Mouse (Mus musculus): ENCODE data around the gene Btn1a1. TPM values are rescaled to one million over a fixed set of nuclear protein-coding genes. Genes with fewer than 3 reads are reported as not detected.

Btn1a1 gene
- polyA plus RNA-seq, 1 experiment: 0.06 TPM

DNA sequence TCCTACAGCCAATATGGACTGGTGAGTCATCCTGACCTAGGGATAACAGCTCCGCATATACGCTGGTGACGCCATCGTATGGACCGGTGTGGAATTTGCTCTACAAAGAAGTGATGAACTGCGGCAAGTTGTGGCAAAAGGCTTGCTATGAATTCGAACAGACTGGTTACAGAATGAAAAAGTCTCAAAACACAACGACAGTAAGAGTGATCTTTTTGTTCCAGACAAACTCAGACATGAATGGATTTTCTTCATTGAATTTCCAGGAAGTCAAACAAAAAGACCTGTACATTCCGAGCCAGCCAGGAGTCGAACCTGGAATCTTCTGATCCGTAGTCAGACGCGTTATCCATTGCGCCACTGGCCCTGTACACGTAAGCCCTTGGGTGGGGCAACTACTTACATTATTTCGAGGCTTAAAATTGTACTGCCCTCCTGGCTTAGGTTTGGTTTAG lies 19.2 kb downstream of the Btn1a1 start:
- TF ChIP-seq POLR2A (IDR thresholded peaks at IDR 0.05; ENCODE audit: extremely low read depth, insufficient read depth, low read length) (no peak), CTCF (IDR thresholded peaks at IDR 0.05; ENCODE audit: extremely low read depth, insufficient read depth, low read length) (0 out of 2 replicates have a peak, but pooled peaks have one; percentile 12)
- Histone ChIP-seq H3K27ac (ENCODE audit: insufficient read depth, low read length) (no peak overlapping the region), H3K4me3 (ENCODE audit: insufficient read depth, low read length) (peak overlapping the region; percentile 56), H3K4me1 (ENCODE audit: control insufficient read depth, insufficient read depth, low read length) (peaks cover 2% of the 10 kb centered on the region; the same call in 1 of the 2 replicates)

DNA sequence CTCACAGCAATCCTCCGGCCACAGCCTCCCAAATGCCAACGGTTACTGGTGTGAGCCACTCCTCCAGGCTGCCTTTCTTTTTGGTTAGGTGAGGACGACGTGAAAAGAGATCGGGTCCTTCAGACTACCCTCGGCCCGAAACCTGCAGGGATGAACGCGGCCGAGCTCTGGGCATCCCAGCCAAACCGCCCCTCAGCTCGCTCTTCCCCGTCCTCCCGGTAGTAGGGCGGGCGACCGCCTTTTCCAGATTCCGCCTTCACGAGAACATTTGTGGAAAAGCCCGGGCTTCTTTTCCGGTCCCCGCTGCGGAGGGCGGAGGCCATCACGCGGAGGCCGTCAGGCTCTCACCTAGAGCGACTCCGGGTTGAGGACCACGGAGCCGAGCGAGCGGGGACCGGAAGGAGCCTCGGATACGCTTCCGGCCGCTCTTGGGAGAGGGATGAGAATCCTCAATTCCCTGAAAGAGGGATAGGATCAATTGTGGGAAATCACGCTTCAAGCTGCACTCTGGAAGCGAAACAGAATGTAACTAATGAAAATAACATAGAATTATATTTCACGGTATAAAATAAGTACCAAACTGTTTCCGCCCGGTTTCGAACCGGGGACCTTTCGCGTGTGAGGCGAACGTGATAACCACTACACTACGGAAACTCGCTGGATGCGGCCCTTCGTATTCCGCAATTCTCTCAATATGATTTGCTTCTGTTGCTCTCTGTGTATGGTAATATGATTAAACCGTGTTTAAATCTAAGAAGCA lies 20.0 kb downstream of the Btn1a1 start:
- peaks cover 2% of the 10 kb centered on the region; the same call in 1 of the 2 replicates for H3K4me1 ChIP-seq (ENCODE audit: control insufficient read depth, insufficient read depth, low read length)
- TF ChIP-seq POLR2A (IDR thresholded peaks at IDR 0.05; ENCODE audit: extremely low read depth, insufficient read depth, low read length) (peak; percentile 60), CTCF (IDR thresholded peaks at IDR 0.05; ENCODE audit: extremely low read depth, insufficient read depth, low read length) (no peak)
- peak overlapping the region; percentile 56 for H3K4me3 ChIP-seq (ENCODE audit: insufficient read depth, low read length)
- peak overlapping the region; percentile 69 for H3K27ac ChIP-seq (ENCODE audit: insufficient read depth, low read length)

DNA sequence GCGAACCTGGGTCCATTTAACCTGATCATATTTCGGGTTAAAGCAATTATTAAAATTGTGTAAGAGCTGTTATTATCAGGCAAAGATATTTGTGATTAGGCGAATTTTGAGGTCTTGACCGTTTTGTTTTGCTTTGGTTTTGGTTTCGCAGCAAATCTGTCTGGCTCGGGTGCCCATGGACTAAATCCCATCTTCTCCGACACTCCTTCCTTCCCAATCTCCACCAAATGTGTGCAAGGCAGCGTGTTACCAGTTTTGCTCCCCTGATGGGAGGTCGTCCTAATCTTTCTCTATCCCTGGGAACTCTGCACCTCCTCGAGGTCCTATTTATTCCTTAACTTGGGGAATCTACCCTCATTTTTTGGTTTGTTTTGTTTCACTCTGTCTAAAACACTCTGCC lies 20.5 kb downstream of the Btn1a1 start:
- Histone ChIP-seq H3K4me3 (ENCODE audit: insufficient read depth, low read length) (peak overlapping the region; percentile 56), H3K4me1 (ENCODE audit: control insufficient read depth, insufficient read depth, low read length) (peaks cover 2% of the 10 kb centered on the region; the same call in 1 of the 2 replicates), H3K27ac (ENCODE audit: insufficient read depth, low read length) (peak overlapping the region; percentile 69; the same call in 1 of the 2 replicates)
- TF ChIP-seq CTCF (IDR thresholded peaks at IDR 0.05; ENCODE audit: extremely low read depth, insufficient read depth, low read length) (no peak), POLR2A (IDR thresholded peaks at IDR 0.05; ENCODE audit: extremely low read depth, insufficient read depth, low read length) (no peak)

DNA sequence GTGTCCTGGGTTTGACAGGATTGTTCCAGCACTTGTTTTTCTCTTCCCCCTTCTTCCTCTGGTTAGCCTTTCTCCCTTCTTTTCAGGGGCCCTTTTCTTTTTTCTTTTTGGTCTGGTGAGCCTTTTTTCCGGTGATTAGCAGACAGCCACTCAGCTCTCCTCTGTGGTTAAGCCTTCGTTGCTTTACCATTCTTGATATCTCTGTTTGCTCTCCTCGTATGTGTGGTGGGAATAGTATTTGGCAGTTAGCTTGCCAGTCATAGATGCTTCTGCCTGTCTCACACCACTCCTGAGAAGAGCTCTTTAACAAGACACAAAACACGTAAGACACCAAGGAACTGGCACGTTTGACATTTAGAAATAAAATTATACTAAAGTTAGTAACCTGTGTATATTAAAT lies 21.2 kb downstream of the Btn1a1 start:
- H3K27ac ChIP-seq (ENCODE audit: insufficient read depth, low read length): no peak overlapping the region
- peak overlapping the region; percentile 56; the same call in 1 of the 2 replicates for H3K4me3 ChIP-seq (ENCODE audit: insufficient read depth, low read length)
- H3K4me1 ChIP-seq (ENCODE audit: control insufficient read depth, insufficient read depth, low read length): peaks cover 2% of the 10 kb centered on the region; the same call in 1 of the 2 replicates
- TF ChIP-seq CTCF (IDR thresholded peaks at IDR 0.05; ENCODE audit: extremely low read depth, insufficient read depth, low read length): no peak

DNA sequence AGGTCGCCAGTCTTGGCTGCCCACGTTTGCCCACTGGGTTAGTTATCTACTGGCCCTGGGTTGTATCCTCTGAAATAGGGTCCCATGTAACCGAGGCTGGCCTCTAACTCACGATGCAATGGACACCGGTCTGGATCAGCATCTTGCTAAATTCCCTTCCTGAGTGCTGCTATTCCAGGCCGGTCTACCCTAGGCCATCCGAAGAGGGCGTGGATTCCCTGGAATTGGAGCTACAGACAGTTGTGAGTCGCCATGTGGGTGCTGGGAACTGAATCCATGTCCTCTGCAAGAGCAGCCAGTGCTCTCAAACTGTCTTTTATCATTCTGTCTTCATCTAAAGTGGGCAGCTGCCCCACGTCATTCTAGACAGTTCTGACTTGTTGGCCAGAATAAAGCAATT lies 25.8 kb downstream of the Btn1a1 start:
- no peak overlapping the region for H3K4me3 ChIP-seq (ENCODE audit: insufficient read depth, low read length)
- peaks cover 2% of the 10 kb centered on the region; the same call in 1 of the 2 replicates for H3K4me1 ChIP-seq (ENCODE audit: control insufficient read depth, insufficient read depth, low read length)
- no peak overlapping the region for H3K27ac ChIP-seq (ENCODE audit: insufficient read depth, low read length)
- TF ChIP-seq POLR2A (IDR thresholded peaks at IDR 0.05; ENCODE audit: extremely low read depth, insufficient read depth, low read length) (no peak), CTCF (IDR thresholded peaks at IDR 0.05; ENCODE audit: extremely low read depth, insufficient read depth, low read length) (no peak)

DNA sequence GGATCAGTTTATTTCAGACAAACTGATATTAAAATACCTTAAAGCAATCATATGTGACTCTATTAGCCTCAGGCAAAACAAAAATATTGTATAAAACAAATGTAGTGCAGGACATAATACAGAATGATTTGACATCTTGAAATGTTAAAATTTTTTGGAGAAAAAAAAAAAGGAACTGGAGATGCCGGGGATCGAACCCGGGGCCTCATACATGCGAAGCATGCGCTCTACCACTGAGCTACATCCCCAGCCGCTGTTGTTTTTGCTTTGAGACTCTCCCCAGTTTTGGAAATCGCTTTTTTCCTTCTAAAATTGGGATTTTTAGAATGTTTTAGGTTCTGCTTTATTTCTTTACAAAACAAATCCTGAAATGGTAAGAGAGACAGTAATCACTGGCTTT lies 27.2 kb downstream of the Btn1a1 start:
- Histone ChIP-seq H3K27ac (ENCODE audit: insufficient read depth, low read length) (no peak overlapping the region), H3K4me1 (ENCODE audit: control insufficient read depth, insufficient read depth, low read length) (no peaks in the 10 kb centered on the region), H3K4me3 (ENCODE audit: insufficient read depth, low read length) (peak overlapping the region; percentile 49)
- no peak for TF ChIP-seq CTCF (IDR thresholded peaks at IDR 0.05; ENCODE audit: extremely low read depth, insufficient read depth, low read length)
- no peak for TF ChIP-seq POLR2A (IDR thresholded peaks at IDR 0.05; ENCODE audit: extremely low read depth, insufficient read depth, low read length)

DNA sequence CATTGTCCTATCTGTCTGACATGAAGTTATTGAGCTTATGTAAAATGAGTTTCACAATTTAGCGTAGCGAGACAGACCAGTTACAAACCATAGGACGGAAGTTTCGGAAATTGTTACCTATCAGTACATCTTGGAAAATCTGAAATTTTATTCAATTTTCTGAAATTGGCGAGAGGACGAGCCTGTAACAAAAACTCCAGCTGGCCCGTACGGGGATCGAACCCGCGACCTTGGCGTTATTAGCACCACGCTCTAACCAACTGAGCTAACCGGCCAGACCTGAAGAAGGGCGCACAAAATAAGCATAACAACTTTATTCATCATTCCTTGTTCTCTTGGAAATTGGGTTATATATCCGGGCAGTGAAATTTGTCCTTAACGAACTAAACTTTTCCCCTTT lies 27.8 kb downstream of the Btn1a1 start:
- no peak for TF ChIP-seq CTCF (IDR thresholded peaks at IDR 0.05; ENCODE audit: extremely low read depth, insufficient read depth, low read length)
- no peak for TF ChIP-seq POLR2A (IDR thresholded peaks at IDR 0.05; ENCODE audit: extremely low read depth, insufficient read depth, low read length)

DNA sequence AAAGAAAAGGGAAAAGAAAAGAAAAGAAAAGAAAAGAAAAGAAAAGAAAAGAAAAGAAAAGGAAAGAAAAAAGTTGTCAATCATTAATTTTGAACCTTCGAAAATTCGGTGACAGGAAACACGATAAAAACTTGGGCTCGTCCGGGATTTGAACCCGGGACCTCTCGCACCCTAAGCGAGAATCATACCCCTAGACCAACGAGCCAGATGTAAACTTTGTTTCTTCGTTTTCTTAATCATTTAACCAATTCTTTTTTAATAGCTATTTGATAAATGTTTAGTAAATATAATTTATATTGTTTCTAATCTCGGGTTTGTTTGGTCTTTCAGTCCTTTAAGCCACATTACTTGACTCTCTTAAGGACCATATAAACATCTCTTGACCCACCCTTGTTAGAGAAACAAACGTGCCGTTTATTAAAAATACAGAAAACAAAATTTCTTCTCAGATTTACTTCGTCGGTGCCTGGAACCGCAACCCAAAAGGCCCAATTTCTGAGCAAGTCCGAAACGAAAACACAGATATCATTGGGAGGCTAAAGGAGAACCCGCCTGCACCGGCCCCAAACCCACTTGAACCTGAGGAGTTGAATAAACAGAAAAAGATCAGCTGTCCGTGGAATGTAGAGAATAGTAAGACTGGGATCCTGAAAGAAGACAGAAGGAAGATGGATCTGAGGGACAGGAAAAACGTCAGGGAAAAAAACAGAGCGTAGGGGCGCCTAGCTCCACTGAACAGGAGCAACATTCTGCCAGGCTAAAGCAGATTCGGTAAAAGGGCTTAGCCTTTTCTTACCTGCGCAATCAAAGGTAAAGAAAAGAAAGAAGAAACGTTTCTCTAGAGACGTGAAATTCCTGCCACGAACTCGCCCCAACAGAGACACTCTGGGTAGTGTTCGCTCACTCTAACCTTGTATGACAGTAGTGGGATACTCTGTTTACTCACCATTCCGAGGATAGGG lies 28.6 kb downstream of the Btn1a1 start:
- 0 out of 2 replicates have a peak overlapping the region, but pooled peaks have one; percentile 36 for H3K27ac ChIP-seq (ENCODE audit: insufficient read depth, low read length)
- TF ChIP-seq CTCF (IDR thresholded peaks at IDR 0.05; ENCODE audit: extremely low read depth, insufficient read depth, low read length): no peak
- TF ChIP-seq POLR2A (IDR thresholded peaks at IDR 0.05; ENCODE audit: extremely low read depth, insufficient read depth, low read length): no peak
- no peaks in the 10 kb centered on the region; the same call in 1 of the 2 replicates for H3K4me1 ChIP-seq (ENCODE audit: control insufficient read depth, insufficient read depth, low read length)
- peak overlapping the region; percentile 49 for H3K4me3 ChIP-seq (ENCODE audit: insufficient read depth, low read length)

More for the DNA sequence above, 27.8 kb downstream of the Btn1a1 start:
- peak overlapping the region; percentile 49 for H3K4me3 ChIP-seq (ENCODE audit: insufficient read depth, low read length)
- no peak overlapping the region for H3K27ac ChIP-seq (ENCODE audit: insufficient read depth, low read length)
- H3K4me1 ChIP-seq (ENCODE audit: control insufficient read depth, insufficient read depth, low read length): no peaks in the 10 kb centered on the region; the same call in 1 of the 2 replicates

DNA sequence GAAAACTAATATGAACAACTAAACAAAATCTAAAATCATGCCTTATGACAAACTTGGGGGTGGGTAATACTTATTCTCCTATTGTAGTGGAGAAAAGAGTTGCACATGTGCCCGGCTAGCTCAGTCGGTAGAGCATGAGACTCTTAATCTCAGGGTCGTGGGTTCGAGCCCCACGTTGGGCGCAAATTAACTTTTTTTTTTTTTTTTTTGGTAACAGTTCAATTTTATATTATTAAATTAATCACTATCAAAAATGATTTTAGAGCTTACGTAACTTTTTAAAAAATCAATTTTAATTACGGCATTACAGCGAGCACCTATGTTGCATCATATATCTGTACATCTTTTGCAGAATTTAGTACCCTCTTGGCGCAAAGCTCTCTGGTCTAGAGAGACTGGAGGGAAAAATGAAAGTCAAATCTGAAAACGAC lies 29.5 kb downstream of the Btn1a1 start:
- TF ChIP-seq CTCF (IDR thresholded peaks at IDR 0.05; ENCODE audit: extremely low read depth, insufficient read depth, low read length) (no peak), POLR2A (IDR thresholded peaks at IDR 0.05; ENCODE audit: extremely low read depth, insufficient read depth, low read length) (no peak)
- peak overlapping the region; percentile 7; the same call in 1 of the 2 replicates for H3K4me3 ChIP-seq (ENCODE audit: insufficient read depth, low read length)
- H3K4me1 ChIP-seq (ENCODE audit: control insufficient read depth, insufficient read depth, low read length): no peaks in the 10 kb centered on the region; the same call in 1 of the 2 replicates
- H3K27ac ChIP-seq (ENCODE audit: insufficient read depth, low read length): no peak overlapping the region

Data from cortical plate, adult 2 months (tissue).